Mouse (Mus musculus) ES-E14 (cell line): ENCODE measurements at regions not wholly inside any gene's neighbourhood (a gene's known extent, or its start where the extent isn't known, plus 50 kb on each side); places are given as distances from the start of the nearest gene placed in this dataset.

Source experiments
- MAFK ChIP-seq: IDR thresholded peaks from 2 replicates; pipeline ENCODE4 v1.6.1; 2014; ENCODE audit warnings: mild to moderate bottlenecking, low read depth, low read length, inconsistent platforms; ENCODE audit not compliant: insufficient read depth
- ZC3H11A ChIP-seq: IDR thresholded peaks from 2 replicates; pipeline ENCODE4 v1.6.1; 2012; ENCODE audit warnings: low read depth, mild to moderate bottlenecking, inconsistent platforms, low read length, borderline replicate concordance

GRCm38 (mm10) chr3:61133096-61133495, 130.5 kb downstream of the P2ry1 start:
- TF ChIP-seq ZC3H11A (no peak), MAFK (no peak)
